Mouse (Mus musculus) c-Kit-positive CD71-negative TER-119-negative erythroid progenitor cells, embryonic 14.5 days (primary cell): Measurements from ENCODE around the gene Capn15.

Experiments
- DNase-seq: peaks from one replicate; pipeline ENCODE4 v3.0.0-alpha.2; 2013; ENCODE audit warnings: low read depth

Gene Capn15

DNA sequence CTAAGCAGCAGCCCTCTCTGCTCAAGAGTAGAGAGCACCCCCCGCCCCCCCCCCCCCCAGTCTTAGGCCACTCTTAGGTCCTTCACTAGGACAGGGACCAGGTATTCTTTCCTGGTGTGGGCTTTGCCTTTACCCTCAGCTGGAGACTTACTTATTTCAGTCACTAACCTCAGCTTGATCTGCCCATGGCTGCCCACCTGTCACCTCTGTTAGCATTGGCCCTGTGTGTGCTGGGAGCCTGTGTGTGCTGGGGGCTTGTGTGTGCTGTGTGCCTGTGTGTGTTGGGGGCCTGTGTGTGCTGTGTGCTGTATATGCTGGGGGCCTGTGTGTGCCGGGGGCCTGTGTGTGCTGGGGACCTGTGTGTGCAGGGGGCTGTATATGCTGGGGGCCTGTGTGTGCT lies 30.9 kb downstream of the Capn15 start:
- no peak for DNase-seq

DNA sequence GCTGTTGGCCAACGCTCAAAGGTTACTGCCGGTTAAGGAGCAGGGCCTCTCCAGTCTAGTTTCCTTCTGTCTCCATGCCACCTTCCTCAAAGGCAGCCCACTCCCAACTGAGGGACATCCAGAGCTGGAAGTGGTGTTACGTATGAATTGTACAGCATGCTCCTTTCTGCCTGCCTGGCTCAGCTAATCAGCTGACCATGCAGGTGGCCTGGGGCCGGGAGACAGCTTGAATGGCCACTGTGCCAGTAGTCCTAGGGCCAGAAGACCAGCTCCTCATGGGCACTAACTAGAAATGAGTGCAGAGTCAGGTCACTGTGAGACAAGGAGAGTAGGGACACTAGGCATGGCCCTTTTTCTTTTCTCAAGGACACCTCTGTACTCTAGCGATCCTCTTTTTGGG lies 32.4 kb downstream of the Capn15 start:
- DNase-seq: no peak

DNA sequence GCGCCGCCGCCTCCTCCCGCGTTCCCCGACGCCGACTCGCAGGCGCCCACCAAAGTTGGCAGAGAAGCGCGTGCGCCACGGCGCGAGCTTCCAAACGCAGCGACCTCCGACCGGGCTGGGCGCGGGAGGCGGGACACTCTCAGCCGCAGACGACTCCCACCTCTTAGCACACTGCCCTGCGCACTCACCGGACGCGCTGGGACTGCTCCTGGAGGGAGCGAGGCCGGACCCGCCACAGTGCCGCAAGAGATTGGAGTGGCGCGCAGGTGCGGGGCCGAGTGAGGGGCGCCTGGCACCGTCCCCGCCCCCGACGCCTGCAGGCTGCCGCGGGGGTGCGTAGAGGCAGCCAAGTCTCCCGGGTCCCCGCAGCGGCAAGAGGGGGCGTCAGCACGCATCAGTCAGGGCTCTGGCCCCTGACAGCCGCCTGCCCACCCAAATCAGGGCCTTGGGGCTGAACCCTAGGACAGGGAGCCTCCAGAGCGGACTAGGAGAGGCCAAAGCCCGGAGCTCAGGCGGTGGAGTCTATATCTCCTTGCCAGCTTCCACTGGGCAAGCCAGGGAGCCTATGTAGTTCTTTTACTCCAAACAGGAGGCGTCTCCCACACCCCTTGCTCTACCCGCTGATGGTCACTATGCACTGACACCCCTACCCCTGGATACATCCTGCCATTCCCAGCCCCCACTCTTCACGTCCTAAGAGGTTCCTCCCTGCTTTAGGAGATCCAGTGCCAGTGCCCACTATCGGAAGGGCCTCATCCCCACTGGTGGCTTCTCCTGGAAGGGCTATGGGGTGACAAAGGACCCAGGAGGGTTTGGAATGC lies 33.6 kb downstream of the Capn15 start, which contains the start of gene A930017K11Rik:
Gene A930017K11Rik (minus strand): TSS at position 763 of the 821 bp plus-strand sequence.
- DNase-seq: no peak

DNA sequence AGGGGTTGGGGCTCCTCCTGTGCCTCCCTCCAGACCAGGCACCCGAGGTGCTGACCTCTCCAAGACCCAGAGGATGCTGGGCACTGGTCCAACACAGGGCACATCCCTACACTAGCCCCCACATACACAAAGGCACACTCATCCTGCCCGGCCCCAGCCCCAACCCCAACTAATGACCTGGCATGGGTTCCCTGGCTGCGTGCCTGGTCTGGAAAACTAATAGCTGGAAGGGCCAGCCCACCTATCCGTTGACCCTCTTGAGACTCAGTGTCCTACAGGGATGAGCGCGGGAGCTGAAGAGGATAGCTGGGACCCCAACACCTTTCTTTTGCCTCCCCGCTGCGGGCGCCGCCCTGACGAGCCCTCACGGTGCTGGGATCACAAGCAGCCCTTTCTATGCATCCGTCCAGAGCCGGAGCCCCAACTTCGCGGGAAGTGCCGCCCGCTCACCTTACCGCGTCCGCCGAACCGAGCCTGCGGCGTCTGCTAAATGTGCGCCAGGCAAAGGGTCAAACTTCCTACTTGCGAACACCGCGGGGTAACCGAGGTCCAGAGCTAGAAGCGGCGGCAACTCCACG lies 34.3 kb downstream of the Capn15 start:
- DNase-seq: no peak

DNA sequence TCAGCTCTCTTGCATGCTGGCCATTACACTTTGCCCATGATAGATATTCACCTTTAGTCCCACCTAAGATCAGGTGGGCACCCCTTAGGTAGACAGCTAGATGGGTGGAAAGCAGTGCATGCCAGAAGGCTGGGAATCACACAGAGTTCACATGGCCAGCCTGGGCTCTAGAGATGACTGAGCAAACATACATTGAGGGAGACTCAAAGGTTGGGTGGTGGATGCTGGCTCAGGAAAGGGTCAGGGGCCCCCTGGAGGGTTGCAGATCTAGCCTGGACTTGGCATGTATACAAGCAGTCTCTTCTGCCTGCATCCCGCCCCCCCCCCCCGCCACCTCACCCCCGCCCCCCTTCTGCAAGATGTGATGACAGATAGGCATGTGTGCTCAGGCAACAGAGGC lies 34.9 kb downstream of the Capn15 start:
- DNase-seq: no peak

DNA sequence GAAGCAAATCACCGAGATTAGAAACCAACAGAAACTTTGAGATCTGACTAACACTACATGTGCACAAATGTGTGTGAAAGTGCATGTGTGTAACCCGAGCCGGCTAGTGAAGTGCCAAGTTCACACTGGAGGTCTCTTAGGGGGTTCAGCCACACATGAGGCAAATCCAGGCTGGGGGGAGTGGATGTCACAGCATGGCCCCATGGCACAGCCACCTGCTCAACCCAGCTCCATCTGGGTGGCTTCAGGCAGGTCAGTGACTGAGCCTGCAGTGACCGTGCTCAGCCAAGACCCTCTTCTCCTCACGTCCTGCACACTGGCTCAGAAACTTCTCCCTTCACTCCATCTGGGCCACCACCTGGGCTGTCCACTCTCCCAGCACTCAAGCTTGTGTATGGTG lies 35.6 kb downstream of the Capn15 start:
- DNase-seq: no peak

DNA sequence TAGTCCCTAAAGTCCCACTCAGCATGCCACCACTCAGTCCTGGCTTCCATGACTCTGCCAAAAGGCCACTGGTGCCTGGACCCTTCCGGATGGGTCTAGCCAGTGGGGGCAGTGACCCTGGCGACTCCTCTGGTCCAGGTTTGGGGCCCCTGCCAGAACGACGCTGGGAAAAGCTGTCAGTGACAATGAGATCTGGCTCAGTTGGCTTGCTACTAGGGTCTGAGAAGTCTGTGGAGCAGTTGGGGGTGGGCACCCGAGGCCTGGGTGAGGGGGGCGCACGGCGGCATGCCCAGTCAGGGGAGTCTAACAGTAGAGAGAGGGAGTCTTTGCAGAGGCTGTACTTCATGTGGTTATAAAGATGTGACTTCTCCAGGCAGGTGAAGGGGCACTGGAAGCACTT lies 37.5 kb downstream of the Capn15 start:
- no peak for DNase-seq

DNA sequence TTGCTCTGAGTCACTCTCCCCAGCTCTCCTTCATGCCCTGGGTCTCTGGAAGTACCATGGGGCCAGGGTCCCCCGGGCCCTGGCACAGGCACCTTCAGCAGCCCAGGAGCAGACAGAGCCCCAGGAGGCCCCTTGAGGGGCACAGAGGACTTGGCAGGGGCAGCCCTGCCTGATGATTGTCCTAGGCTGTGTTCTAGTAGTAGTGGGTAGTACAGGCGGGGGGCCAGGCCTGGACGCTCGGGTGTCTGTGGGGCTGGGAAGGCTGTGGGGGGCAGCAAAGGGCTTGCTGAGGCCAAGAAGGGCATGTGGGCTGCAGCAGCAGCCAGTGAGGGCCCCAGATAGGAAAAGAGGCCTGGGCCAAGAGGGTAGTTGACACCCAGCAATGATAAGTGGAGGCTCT lies 38.0 kb downstream of the Capn15 start:
- DNase-seq: no peak

DNA sequence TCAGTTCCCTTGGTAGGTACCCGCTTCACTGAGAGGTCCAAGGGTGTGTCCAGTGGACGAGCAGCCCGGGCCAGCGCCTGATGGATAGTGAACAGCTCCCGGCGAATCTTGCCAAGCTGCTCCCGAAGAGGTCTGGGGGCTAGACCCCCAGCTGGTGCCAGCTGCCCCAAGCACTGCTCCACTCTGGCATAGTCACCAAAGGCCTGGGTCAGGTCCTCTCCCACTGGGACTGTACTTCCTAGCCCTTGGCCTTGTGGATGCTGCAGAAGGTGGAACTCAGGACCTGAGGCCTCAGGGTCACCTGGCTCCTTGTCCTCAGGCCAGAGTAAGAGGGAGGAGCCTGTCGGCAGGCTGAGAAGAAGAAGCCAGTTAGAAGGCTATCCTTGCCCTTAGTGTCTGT lies 38.7 kb downstream of the Capn15 start:
- no peak for DNase-seq

DNA sequence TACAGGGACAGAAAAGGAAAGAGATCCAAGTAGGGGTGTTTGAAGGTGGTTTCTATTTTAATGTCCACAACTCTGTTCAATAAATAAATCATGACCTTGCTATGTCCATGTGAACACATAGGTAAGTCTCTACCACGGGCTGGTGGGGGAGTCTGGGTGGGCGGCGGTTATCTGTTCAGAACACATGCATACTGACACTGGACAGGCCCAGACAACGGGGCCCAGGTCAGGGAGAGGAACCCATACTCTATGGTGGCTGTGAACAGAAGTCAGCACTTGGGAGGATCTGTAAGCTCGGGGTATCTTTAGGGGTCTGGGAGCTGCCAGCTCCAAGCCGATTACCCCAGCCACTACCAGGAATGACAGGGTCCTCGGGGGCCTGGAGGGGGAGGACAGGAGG lies 39.2 kb downstream of the Capn15 start:
- DNase-seq: no peak

DNA sequence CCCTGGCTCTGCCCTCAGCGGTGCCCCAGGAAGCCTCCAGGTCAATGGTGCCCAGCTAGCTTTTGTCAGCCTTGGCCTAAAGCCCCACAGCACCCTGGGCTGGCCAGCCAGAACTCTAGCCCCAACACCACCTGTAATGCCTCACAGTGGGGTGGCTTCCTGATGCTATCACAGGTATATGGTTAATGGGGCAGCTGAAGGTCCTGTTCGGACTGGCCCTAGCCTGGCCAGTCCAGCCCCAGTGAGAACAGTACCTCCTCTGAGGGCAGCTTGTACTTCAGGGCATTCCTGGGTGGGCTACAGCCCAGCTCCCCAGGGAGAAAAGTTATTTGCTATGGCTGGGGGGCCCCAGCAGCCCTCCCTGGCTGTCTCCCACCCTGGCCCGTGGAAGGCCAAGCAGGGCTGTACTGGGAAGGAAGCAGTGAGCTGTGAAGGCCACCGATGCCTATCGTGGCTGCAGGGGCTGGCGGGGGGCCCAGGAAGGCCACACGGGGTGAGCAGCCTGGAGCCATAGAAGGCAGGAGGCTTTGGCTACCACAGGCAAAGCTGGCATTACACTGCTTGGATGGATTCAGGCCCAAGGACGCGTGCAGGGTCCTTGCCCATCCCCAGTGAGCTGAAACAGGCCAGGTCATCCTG lies 40.0 kb downstream of the Capn15 start:
- DNase-seq: no peak

DNA sequence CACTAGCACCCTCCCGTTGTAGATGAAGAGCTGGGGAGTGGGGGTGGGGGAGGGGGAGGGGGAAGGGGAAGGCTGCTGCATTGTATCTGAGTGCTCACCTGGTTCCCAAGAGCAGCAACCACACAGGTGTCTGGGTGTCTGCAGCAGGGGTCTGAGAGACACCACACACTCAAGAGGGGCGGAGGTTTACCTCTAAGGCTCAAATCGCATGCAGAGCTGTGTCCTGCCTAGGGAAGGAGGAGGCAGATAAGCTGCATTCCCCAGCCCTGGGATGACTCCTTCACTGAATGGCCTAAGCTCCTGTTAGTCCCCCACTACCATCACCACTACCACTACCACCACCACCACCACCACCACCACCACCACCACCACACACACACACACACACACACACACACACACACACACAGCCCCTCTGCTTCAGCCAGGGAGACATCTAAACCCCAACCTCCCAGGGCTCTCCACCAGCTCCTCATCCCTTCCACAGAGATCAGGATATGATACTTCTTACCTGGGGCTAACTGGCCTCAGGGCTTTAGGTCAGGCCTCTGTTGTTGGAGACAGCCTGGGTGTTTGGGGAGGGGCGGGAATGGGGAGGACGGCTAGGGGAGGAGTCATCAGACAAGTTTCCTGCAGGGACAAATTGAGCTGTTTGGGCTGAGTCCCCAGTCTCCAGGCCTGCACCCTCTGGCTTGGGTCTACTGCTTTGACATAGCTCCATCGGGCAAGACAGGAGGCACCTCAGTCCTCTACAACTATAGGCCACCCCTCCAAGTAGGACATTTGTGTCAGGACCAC lies 41.0 kb downstream of the Capn15 start, which contains the start of the genes Pigq and Nhlrc4:
Gene Pigq (minus strand): TSS at position 571 of the 798 bp plus-strand sequence.
Gene Nhlrc4 (minus strand): TSS at position 596 of the 798 bp plus-strand sequence.
- DNase-seq: no peak

DNA sequence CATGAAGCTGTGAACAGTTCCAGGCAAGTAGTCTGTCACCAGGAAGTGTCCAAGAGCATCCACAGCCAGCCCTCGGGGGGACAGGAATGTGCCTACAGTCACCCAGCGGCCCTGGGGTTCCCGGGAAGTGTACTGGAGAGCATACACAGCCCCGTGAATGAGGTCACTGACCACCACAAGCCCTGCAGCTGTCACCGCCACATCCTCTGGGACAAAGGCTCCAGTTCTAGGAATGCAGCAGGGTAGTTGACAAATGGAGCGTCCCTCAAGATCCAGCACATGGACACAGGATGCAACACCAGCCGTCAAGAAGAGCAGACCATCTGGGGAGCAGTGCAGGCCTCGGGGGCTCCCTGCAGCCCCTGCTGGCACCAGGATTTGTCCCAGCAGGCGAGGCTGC lies 41.8 kb downstream of the Capn15 start:
- DNase-seq: no peak

DNA sequence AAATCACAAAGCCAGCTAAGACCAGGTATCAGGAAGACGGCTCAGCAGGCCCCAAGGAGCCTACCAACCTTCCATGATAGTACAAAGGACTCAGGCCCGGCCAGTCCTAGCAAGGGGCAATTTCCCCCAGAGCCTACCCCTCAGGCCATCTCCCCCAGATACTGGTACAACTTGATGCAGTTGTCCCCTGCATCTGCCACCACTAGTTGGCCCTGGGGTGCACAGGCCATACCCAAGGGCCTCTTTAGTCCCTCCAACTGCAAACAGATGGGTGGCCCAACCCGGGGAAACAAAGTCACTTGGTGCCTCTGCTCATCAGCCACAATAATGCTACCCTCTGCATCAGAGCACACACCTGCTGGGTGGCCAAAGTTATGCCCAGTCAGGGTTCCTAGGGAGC lies 42.4 kb downstream of the Capn15 start:
- DNase-seq: no peak

DNA sequence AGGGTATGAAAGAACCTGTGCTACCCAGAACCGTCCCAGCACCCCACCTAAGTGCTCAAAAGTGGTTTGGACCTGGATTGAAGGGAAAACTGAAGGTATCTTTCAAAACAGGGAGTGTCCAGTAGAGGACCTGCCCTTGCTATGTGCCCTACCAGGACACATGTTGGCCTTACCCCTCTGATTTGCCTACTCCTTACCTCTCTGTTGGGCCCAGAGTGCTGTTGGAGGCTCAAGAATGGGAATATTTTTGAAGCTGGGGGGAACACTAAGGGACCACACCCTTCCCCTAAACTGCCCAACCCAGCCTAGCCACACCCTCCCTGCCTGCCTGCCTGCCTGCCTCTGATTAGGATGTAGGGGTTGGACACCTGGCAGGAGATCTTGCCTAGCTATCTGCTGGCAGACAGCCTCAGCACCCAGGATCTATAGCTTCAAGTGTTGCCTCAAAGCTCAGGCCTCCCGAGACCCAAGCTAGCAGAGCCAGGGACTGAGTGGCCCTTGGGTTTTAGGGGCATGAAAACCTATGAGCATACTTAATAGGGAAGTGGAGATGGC lies 42.9 kb downstream of the Capn15 start:
- DNase-seq: no peak

DNA sequence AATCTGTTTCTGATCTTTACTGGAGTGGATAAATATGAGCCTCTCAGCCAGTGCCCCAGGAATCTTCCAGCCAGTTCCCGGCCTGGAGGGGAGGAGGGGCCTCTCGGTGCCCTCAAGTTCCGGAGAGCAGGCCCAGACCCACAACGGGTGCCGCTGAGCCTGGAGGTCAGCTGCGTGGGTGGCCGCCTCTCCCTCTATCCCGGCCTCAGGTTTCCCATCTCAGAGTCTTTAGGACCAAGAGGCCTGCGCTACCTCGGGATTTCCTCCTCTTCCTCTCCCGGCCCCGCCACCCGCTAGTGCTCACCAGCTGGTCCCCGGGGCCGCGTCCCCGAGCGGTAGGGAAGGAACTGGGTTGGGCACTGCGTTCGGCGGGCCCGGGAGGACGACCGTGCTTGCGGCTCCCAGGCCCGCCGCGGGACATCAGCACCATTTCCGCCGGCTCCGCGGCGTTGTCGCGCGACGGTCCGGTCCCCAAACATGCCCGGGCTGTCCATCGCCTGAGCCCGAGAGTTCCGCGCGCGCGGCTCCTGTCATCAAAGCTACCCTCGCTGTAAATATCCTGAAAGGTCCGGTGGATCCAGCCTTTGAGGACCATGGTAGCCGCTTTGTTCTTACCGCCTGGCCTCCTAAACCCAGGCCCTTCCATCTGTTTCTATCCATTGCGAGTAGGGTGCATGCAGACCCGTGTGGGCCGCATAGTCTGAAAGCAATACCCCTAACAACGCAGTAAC lies 43.9 kb downstream of the Capn15 start:
- no peak for DNase-seq

DNA sequence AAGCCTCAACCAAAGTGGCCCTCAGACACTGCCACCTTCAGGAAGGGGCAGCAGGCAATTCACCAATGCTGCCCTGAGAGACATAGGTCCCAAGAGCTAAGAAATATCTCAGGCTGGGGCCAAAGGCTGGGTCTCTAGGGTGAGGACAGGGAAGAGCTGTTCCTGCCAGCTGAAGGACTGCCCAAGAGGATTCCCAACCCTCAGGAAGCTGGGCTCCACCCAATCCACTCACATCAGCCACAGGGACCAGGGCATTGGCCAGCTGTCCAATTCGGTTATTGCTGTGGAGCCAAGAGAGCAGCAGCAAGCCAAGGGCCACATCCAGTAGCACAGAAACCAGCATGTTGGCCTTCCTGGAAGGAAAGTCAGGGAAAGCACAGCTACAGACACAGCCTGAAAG lies 51.1 kb downstream of the Capn15 start:
- DNase-seq: no peak

DNA sequence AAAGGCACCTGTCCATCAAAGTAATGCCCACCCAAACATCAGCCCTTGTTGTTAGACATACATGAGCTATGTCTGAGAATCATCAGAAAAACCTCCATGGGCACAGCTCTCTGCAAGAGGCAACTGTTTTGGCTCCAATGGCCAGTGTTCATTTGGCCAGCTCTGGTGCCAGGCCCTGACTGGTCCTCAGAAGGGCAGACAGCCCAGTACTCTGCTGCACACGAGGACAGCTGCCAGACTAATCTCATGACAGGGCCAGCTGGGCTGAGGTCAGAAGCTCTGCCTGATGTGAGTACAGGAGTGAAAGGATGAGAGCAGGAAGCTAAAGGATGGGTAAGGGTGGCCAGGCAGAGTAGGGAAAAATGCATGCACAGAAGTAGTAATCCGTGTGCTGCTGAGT lies 60.2 kb downstream of the Capn15 start:
- DNase-seq: no peak

DNA sequence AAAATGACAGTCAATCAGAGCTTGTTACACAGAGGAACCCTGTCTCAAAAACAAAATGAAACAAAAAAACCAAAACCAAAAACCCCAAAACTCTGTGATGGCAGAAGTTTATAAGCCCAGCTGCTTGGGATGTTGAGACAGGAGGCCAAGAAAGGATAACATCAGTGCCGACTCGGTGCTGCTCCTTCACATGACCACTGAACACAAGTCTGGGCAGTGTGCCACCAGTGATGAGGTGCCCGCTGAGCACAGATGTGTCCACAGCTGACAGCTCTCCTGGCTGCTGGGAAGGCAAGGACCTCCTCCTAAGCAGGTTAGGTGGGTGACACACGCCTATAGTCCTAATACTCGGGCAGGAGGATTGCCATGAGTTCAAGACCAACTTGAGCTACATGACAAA lies 63.5 kb downstream of the Capn15 start:
- no peak for DNase-seq

DNA sequence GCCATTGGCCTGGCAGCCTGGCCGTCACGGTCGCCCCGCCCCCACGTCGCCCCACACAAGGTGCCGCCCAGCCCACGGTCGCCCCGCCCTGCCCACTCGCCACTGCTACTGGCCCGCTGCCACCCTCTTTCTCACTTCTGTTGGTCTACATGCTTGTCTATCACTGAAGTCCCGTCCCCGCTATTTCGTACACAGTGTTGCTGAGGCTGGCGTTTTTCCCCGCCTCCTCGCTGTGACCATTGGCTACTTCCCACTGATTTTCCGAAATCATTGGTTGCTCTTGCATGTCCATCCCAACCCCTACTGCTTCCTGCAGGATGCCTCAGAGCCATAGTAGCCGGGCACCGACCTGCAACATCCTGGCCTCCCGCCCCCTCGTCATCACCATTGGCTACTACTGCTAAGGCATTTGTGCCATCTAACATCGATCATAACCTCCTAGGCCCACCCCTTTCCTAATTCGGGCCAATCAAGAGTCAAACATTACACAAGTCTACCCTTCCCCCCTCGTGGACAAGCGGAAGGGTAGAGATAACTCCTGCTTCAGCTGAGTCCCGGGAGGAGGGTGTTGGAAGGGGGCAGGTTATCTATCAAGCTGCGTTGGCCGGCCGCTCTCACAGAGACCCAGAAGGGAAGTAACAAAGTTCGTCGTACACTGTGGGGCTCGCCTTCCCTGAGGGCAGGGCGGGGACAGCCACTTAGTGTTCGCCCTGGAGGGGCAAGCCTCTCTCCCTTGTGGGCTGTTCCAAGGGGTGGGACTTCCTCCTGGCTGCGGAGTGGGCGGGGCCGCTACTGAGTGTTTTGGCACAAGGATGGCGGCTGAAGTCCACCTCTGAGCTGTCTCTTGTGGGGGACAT lies 65.6 kb downstream of the Capn15 start:
- peak; percentile 98 for DNase-seq
